Comparison of ENCODE assay signal across 27 mouse cellular contexts in the genomic region with DNA sequence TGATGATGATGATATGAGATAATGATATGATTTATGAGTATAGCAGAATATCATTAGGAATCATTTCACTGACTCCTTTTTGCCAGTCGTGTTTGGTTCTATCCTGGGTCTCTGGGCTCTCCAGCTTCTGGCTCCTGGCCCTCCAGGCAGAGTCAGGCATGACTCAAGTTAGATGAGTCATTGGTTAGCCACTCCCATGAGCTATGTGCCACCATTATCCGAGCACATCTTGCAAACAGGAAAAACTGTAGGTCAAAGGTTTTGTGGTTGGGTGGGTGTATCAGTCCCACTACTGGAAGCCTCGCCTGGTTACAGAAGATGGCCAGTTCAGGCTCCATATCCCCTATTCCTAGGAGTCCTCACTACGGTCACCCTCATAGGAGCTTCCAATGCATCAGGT. TPM values are rescaled to one million over a fixed set of nuclear protein-coding genes. Genes with fewer than 3 reads are reported as not detected.
A peak's percentile ranks its signal among the peaks of the same experiment; 100 is the strongest.
DNase-seq lines count a peak whose midpoint lies in the region; TF ChIP-seq lines count a peak whose summit lies in the region.
"Had no signal": no experiment of that assay in that cellular context is flagged by ENCODE, and none has a peak within 500 bp of the region (broad histone marks: within the 10 kb centered on the region; RNA-seq: fewer than 3 reads in every experiment).

No protein-coding gene starts in this region.

- TF ChIP-seq EP300 in MEL (IDR thresholded peaks at IDR 0.05; ENCODE audit: low read depth in 1 of 2, low read length in 2 of 2), result peak; percentile 77 to 82

- H3K4me3 ChIP-seq in MEL (ENCODE audit: control insufficient read depth in 1 of 2, insufficient read depth in 1 of 2, low read depth in 2 of 2, low read length in 2 of 2), result no peak overlapping the region
- no peak overlapping the region for H3K4me3 ChIP-seq in left cerebral cortex, adult 2 months
- H3K4me3 ChIP-seq: embryonic facial prominence, embryonic 12.5 days; forebrain, embryonic 12.5 days; gastrocnemius, adult 2 months; heart, embryonic 12.5 days; hindbrain, embryonic 10.5 days had no signal

- H3K9me3 ChIP-seq in MEL (replicated peaks; ENCODE audit: insufficient read depth, low read length), result no peaks in the 10 kb centered on the region
- H3K9me3 ChIP-seq: embryonic facial prominence, embryonic 12.5 days; forebrain, embryonic 12.5 days; hindbrain, embryonic 10.5 days had no signal

- DNase-seq in adrenal gland, postnatal 25 days, result peak; percentile 1
- DNase-seq in adrenal gland, postnatal 14 days, result no peak
- peak; percentile 72 for DNase-seq in MEL (ENCODE audit: low read depth, low spot score)
- DNase-seq in fibroblast of lung, adult 2 months (ENCODE audit: low read depth), result peak; percentile 6
- DNase-seq in B cell, adult 2 months, result no peak
- DNase-seq in left cerebral cortex, adult 2 months (ENCODE audit: extremely low spot score in 1 of 2, low spot score in 2 of 2), result no peak
- DNase-seq: cerebellum, adult 11 months; cerebellum, adult 8-10 months; cerebellum, postnatal 14 days; gastrocnemius, adult 2 months; gastrocnemius, postnatal 25 days; kidney, adult 2 months had no signal

- H3K27ac ChIP-seq in MEL (ENCODE audit: control insufficient read depth, low read depth, low read length), result peak overlapping the region; percentile 54
- no peak overlapping the region for H3K27ac ChIP-seq in left cerebral cortex, adult 2 months
- H3K27ac ChIP-seq: embryonic facial prominence, embryonic 12.5 days; forebrain, embryonic 12.5 days; gastrocnemius, adult 2 months; hindbrain, embryonic 10.5 days; hindbrain, embryonic 14.5 days had no signal

- H3K9ac ChIP-seq in MEL (ENCODE audit: control insufficient read depth, low read depth, low read length, poor library complexity, severe bottlenecking), result no peak overlapping the region
- H3K9ac ChIP-seq: embryonic facial prominence, embryonic 12.5 days; forebrain, embryonic 12.5 days; heart, embryonic 12.5 days; hindbrain, embryonic 14.5 days had no signal

- no peak for TF ChIP-seq POLR2A in MEL (IDR thresholded peaks at IDR 0.05; ENCODE audit: control insufficient read depth in 1 of 2, insufficient read depth in 1 of 2, low read depth in 1 of 2, low read length in 2 of 2, poor library complexity in 1 of 2)

- TF ChIP-seq RAD21 in MEL (IDR thresholded peaks at IDR 0.05; ENCODE audit: low read depth, low read length), result no peak

- H3K79me2 ChIP-seq in MEL (ENCODE audit: control insufficient read depth, insufficient read depth, low read length, poor library complexity), result no peaks in the 10 kb centered on the region

- no peaks in the 10 kb centered on the region for H3K27me3 ChIP-seq in MEL (ENCODE audit: control insufficient read depth in 1 of 2, insufficient read depth in 2 of 2, low read length in 2 of 2)
- H3K27me3 ChIP-seq: embryonic facial prominence, embryonic 12.5 days; forebrain, embryonic 12.5 days; heart, embryonic 12.5 days had no signal

- no peak for TF ChIP-seq CTCF in MEL (IDR thresholded peaks at IDR 0.05 in 2 of 3, conservative IDR thresholded peaks at IDR 0.05 in 1 of 3; ENCODE audit: control insufficient read depth in 1 of 3, insufficient read depth in 1 of 3, low read depth in 2 of 3, low read length in 3 of 3, poor library complexity in 1 of 3, severe bottlenecking in 1 of 3)
- TF ChIP-seq CTCF in left cerebral cortex, adult 2 months (IDR thresholded peaks at IDR 0.05), result no peak

- H3K36me3 ChIP-seq in MEL (ENCODE audit: control insufficient read depth in 1 of 2, insufficient read depth in 2 of 2, low read length in 2 of 2), result peaks cover 0 to 24% of the 10 kb centered on the region in 2 experiments; a peak in 2 of 4 replicates
- H3K36me3 ChIP-seq: embryonic facial prominence, embryonic 12.5 days; forebrain, embryonic 12.5 days; heart, embryonic 12.5 days; hindbrain, embryonic 10.5 days had no signal

- peaks cover 3 to 24% of the 10 kb centered on the region in 2 experiments; a peak in 3 of 4 replicates for H3K4me1 ChIP-seq in MEL (ENCODE audit: control insufficient read depth in 1 of 2, insufficient read depth in 2 of 2, low read length in 2 of 2)
- H3K4me1 ChIP-seq: embryonic facial prominence, embryonic 12.5 days; forebrain, embryonic 12.5 days; heart, embryonic 12.5 days; hindbrain, embryonic 10.5 days had no signal

- intact Hi-C loops in left cerebral cortex, adult 2 months (cut with DNase I), result no loop called here

TF ChIP-seq in MEL, 35 proteins besides CTCF, POLR2A, EP300 and RAD21:
- TF ChIP-seq CHD1 (IDR thresholded peaks at IDR 0.05; ENCODE audit: low read depth, low read length) (no peak), MYC (IDR thresholded peaks at IDR 0.05; ENCODE audit: low read depth, low read length) (0 out of 2 replicates have a peak, but pooled peaks have one; percentile 26), E2F4 (IDR thresholded peaks at IDR 0.05; ENCODE audit: borderline replicate concordance, low read depth, low read length) (no peak), MAX (IDR thresholded peaks at IDR 0.05; ENCODE audit: low read length) (0 out of 2 replicates have a peak, but pooled peaks have one; percentile 11), TBP (IDR thresholded peaks at IDR 0.05; ENCODE audit: low read depth, low read length) (no peak), JUND (IDR thresholded peaks at IDR 0.05; ENCODE audit: low read depth, low read length) (peak; percentile 75), TAL1 (IDR thresholded peaks at IDR 0.05; ENCODE audit: low read length) (peak; percentile 22; the same call in 1 of the 2 replicates), HCFC1 (IDR thresholded peaks at IDR 0.05; ENCODE audit: low read depth, low read length) (no peak), ETS1 (IDR thresholded peaks at IDR 0.05; ENCODE audit: low read depth, low read length) (peak; percentile 43; the same call in 1 of the 2 replicates), ZMIZ1 (IDR thresholded peaks at IDR 0.05; ENCODE audit: low read depth, low read length) (no peak), GATA1 (IDR thresholded peaks at IDR 0.05; ENCODE audit: low read depth, low read length) (0 out of 2 replicates have a peak, but pooled peaks have one; percentile 36), GABPA (IDR thresholded peaks at IDR 0.05; ENCODE audit: low read depth, low read length) (no peak), USF1 (IDR thresholded peaks at IDR 0.05; ENCODE audit: low read depth, low read length) (no peak), USF2 (IDR thresholded peaks at IDR 0.05; ENCODE audit: borderline replicate concordance in 1 of 2, insufficient read depth in 1 of 2, low read depth in 1 of 2, low read length in 2 of 2) (no peak), ELF1 (IDR thresholded peaks at IDR 0.05; ENCODE audit: low read depth, low read length) (no peak), MEF2A (IDR thresholded peaks at IDR 0.05; ENCODE audit: extremely low read depth, insufficient replicate concordance, low read depth, low read length, poor library complexity, severe bottlenecking) (no peak), MAFK (IDR thresholded peaks at IDR 0.05; ENCODE audit: borderline replicate concordance, low read depth, low read length) (no peak), POLR2AphosphoS2 (IDR thresholded peaks at IDR 0.05; ENCODE audit: low read length) (no peak), MXI1 (IDR thresholded peaks at IDR 0.05; ENCODE audit: low read depth, low read length) (no peak)
TF ChIP-seq in MEL: peak in this region for 6.

RNA-seq across cellular contexts. Expression of gene Esx1, which starts 51.6 kb away (rescaled TPM):
- not detected in 2 replicates for total RNA-seq in adrenal gland, postnatal 25 days (2021)
- total RNA-seq in adrenal gland, postnatal 14 days (2021), result not detected in 2 replicates
- total RNA-seq in MEL (2012; rRNA removed), result not detected in 2 replicates
- not detected for polyA plus RNA-seq in MEL (2012; ENCODE audit: insufficient read depth in 1 of 2, insufficient read length in 2 of 2, low read depth in 1 of 2, low replicate concordance in 2 of 2, missing spikeins in 1 of 2)
- total RNA-seq in left cerebral cortex, adult 2 months (2021), result not detected
- total RNA-seq: adrenal gland, postnatal 36 days; common myeloid progenitor, adult 5-6 weeks; gastrocnemius, adult 2 months; gastrocnemius, postnatal 25 days; granulocyte monocyte progenitor cell, adult 5-6 weeks; heart, adult 8-10 months; heart, postnatal 25 days had no signal
- polyA plus RNA-seq: activated CD4-positive, CD25-positive, alpha-beta regulatory T cell, adult 4 months; brain, embryonic 14.5 days; embryonic facial prominence, embryonic 12.5 days; forebrain, embryonic 12.5 days; forebrain, embryonic 16.5 days; heart, embryonic 12.5 days; heart, embryonic 16.5 days; hindbrain, embryonic 10.5 days; hindbrain, embryonic 14.5 days; intestine, embryonic 16.5 days; kidney, adult 2 months had no signal

Comparison
In these comparisons a context has a peak if more than half of its experiments do, and no peak if none do; other contexts are left out.
1. DNase-seq: peak in adrenal gland, postnatal 25 days (single experiment), MEL (single experiment) and fibroblast of lung, adult 2 months (single experiment); none in adrenal gland, postnatal 14 days (single experiment), B cell, adult 2 months (0 of 2) and left cerebral cortex, adult 2 months (0 of 2).